Comparison of ENCODE assay signal across 13 mouse cellular contexts in the genomic region with DNA sequence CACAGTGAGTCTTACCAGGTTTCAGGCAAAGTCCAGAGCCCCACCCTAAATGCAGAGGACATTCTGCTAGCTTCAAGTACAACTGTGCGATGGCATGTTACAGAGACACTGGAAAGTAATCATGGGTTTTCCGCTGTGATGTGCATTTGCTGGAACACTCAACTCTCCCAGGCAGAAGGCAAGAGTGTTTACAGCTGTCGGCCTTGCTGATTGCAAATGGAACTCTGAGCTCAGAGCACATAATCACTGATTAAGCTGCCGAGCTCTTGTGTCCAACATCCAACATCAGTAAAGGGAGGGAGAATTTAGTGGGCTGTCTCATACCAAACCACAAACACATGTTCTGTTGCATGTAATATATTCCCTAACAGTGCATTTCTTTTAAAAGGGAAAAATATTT.
DNase-seq lines count a peak whose midpoint lies in the region; ATAC-seq and TF ChIP-seq lines count a peak whose summit lies in the region.
"Had no signal": no experiment of that assay in that cellular context is flagged by ENCODE, and none has a peak within 500 bp of the region (broad histone marks: within the 10 kb centered on the region; RNA-seq: fewer than 3 reads in every experiment).

No protein-coding gene starts in this region.

- TF ChIP-seq EP300 in heart, adult 2 months (IDR thresholded peaks at IDR 0.05; ENCODE audit: insufficient read depth, low read depth, low read length): no peak

- no peaks in the 10 kb centered on the region for H3K4me1 ChIP-seq in heart, adult 2 months (ENCODE audit: control insufficient read depth, insufficient read depth, low read length)
- no peaks in the 10 kb centered on the region for H3K4me1 ChIP-seq in heart, embryonic 11.5 days (ENCODE audit: control insufficient read depth, insufficient read depth, low read length)
- H3K4me1 ChIP-seq in lung, embryonic 16.5 days (replicated peaks; ENCODE audit: control insufficient read depth, insufficient read depth, low read length): peaks cover 7% of the 10 kb centered on the region; the same call in 1 of the 2 replicates
- H3K4me1 ChIP-seq in forebrain, embryonic 14.5 days (ENCODE audit: control insufficient read depth, insufficient read depth, low read length): no peaks in the 10 kb centered on the region
- H3K4me1 ChIP-seq: megakaryocyte, embryonic 14.5 days had no signal

- no peaks in the 10 kb centered on the region for H3K79me2 ChIP-seq in heart, adult 2 months (replicated peaks; ENCODE audit: control insufficient read depth, insufficient read depth, low read length)

- H3K9ac ChIP-seq in heart, adult 2 months (ENCODE audit: low read depth, low read length): no peak overlapping the region
- H3K9ac ChIP-seq in heart, embryonic 11.5 days (ENCODE audit: low read depth, low read length): no peak overlapping the region
- H3K9ac ChIP-seq in lung, embryonic 16.5 days (ENCODE audit: low read length): no peak overlapping the region
- no peak overlapping the region for H3K9ac ChIP-seq in forebrain, embryonic 14.5 days (ENCODE audit: low read length)

- H3K4me3 ChIP-seq in heart, adult 2 months: no peak overlapping the region
- H3K4me3 ChIP-seq in heart, embryonic 11.5 days (ENCODE audit: low read depth, low read length): no peak overlapping the region
- no peak overlapping the region for H3K4me3 ChIP-seq in lung, embryonic 16.5 days (ENCODE audit: low read length)
- H3K4me3 ChIP-seq in forebrain, embryonic 14.5 days (ENCODE audit: low read depth, low read length): no peak overlapping the region
- H3K4me3 ChIP-seq: layer of hippocampus, adult 2 months; megakaryocyte, embryonic 14.5 days had no signal

- peak; percentile 28 to 31 for DNase-seq in heart, adult 2 months
- DNase-seq in NIH3T3 (ENCODE audit: low read depth): peak; percentile 63
- peak; percentile 57 for DNase-seq in heart, adult 8-10 months (ENCODE audit: low spot score)
- no peak for DNase-seq in right cerebral cortex, postnatal 36 days (ENCODE audit: low spot score in 2 of 2)
- DNase-seq in left cerebral cortex, postnatal 36 days (ENCODE audit: low spot score in 2 of 2): no peak
- no peak for DNase-seq in forebrain, embryonic 14.5 days (ENCODE audit: low spot score)
- DNase-seq: adrenal gland, postnatal 36 days; cerebellum, adult 2 months; gastrocnemius, postnatal 10 days had no signal

- no peak overlapping the region for H3K4me2 ChIP-seq in heart, embryonic 11.5 days
- no peak overlapping the region for H3K4me2 ChIP-seq in lung, embryonic 16.5 days (ENCODE audit: low read depth, low read length)
- H3K4me2 ChIP-seq in forebrain, embryonic 14.5 days (ENCODE audit: low read length): no peak overlapping the region

- no peak for ATAC-seq in heart, embryonic 11.5 days (replicated peaks; ENCODE audit: insufficient number of reproducible peaks, low FRiP score, low TSS enrichment)
- ATAC-seq in lung, embryonic 16.5 days (ENCODE audit: low read depth): peak; percentile 95
- ATAC-seq in forebrain, embryonic 14.5 days: no peak

- no peaks in the 10 kb centered on the region for H3K36me3 ChIP-seq in heart, adult 2 months (ENCODE audit: control insufficient read depth, insufficient read depth, low read length)
- H3K36me3 ChIP-seq in heart, embryonic 11.5 days (ENCODE audit: control insufficient read depth, insufficient read depth, low read length): no peaks in the 10 kb centered on the region
- no peaks in the 10 kb centered on the region for H3K36me3 ChIP-seq in lung, embryonic 16.5 days (ENCODE audit: control insufficient read depth, insufficient read depth, low read length)
- no peaks in the 10 kb centered on the region for H3K36me3 ChIP-seq in forebrain, embryonic 14.5 days (ENCODE audit: control insufficient read depth, insufficient read depth, low read length)

- no peaks in the 10 kb centered on the region for H3K9me3 ChIP-seq in heart, embryonic 11.5 days (replicated peaks; ENCODE audit: control insufficient read depth, low read length)
- no peaks in the 10 kb centered on the region for H3K9me3 ChIP-seq in lung, embryonic 16.5 days (ENCODE audit: control insufficient read depth, low read length)
- H3K9me3 ChIP-seq in forebrain, embryonic 14.5 days (replicated peaks; ENCODE audit: control insufficient read depth, low read length): no peaks in the 10 kb centered on the region
- H3K9me3 ChIP-seq: megakaryocyte, embryonic 14.5 days had no signal

- no peak for TF ChIP-seq CTCF in heart, adult 2 months (IDR thresholded peaks at IDR 0.05)

- H3K27ac ChIP-seq in heart, adult 2 months: no peak overlapping the region; the same call in 1 of the 2 replicates
- H3K27ac ChIP-seq in heart, embryonic 11.5 days (ENCODE audit: low read depth, low read length): no peak overlapping the region
- peak overlapping the region; percentile 58 for H3K27ac ChIP-seq in lung, embryonic 16.5 days (ENCODE audit: low read length)
- H3K27ac ChIP-seq in forebrain, embryonic 14.5 days (ENCODE audit: low read depth, low read length): no peak overlapping the region
- H3K27ac ChIP-seq: layer of hippocampus, adult 2 months had no signal

- 55% methylated on average over 4 of the region's 4 CpGs for WGBS in heart, adult 2 months
- 61% methylated on average over 4 of the region's 4 CpGs for whole genome bisulfite sequencing in heart, embryonic 11.5 days (ENCODE audit: insufficient replicate concordance)
- WGBS in lung, embryonic 16.5 days: 27% methylated on average over 4 of the region's 4 CpGs
- WGBS in forebrain, embryonic 14.5 days: 80% methylated on average over 4 of the region's 4 CpGs

- no peaks in the 10 kb centered on the region for H3K27me3 ChIP-seq in heart, adult 2 months (ENCODE audit: control insufficient read depth, insufficient read depth, low read length)
- no peaks in the 10 kb centered on the region for H3K27me3 ChIP-seq in heart, embryonic 11.5 days (ENCODE audit: control insufficient read depth, insufficient read depth, low read length)
- no peaks in the 10 kb centered on the region for H3K27me3 ChIP-seq in lung, embryonic 16.5 days (ENCODE audit: control insufficient read depth, insufficient read depth, low read depth, low read length)
- no peaks in the 10 kb centered on the region for H3K27me3 ChIP-seq in forebrain, embryonic 14.5 days (replicated peaks; ENCODE audit: control insufficient read depth, insufficient read depth, low read length)
- H3K27me3 ChIP-seq: megakaryocyte, embryonic 14.5 days had no signal

- intact Hi-C loops in heart, adult 2 months (cut with DNase I): no loop called here
- intact Hi-C loops in left cerebral cortex, postnatal 36 days (cut with DNase I): no loop called here

- no peak for TF ChIP-seq POLR2A in heart, adult 2 months (IDR thresholded peaks at IDR 0.05; ENCODE audit: insufficient read depth, low read depth, low read length)

Comparison
In these comparisons a context has a peak if more than half of its experiments do, and no peak if none do; other contexts are left out.
1. DNase-seq: peak in heart, adult 2 months (2 of 2), NIH3T3 (single experiment) and heart, adult 8-10 months (single experiment); none in right cerebral cortex, postnatal 36 days (0 of 2), left cerebral cortex, postnatal 36 days (0 of 2) and forebrain, embryonic 14.5 days (single experiment).